Mouse (Mus musculus) thymus, postnatal 10 days (tissue): Measurements from ENCODE around the gene Apol8.

Experiments
- DNase-seq, 2 experiments: peaks; one replicate each; pipeline ENCODE4 v3.0.0; 2021; ENCODE audit warnings: low spot score in 2 of 2

Gene Apol8

GRCm38 (mm10) chr15:77785807-77786206, 29.0 kb upstream of the Apol8 start:
- DNase-seq: no peak

- no peak for DNase-seq
Observed at GRCm38 (mm10) chr15:77784039-77784824, 27.4 kb upstream of the Apol8 start.

GRCm38 (mm10) chr15:77782449-77783014, 25.7 kb upstream of the Apol8 start:
- peak in 1 of 2 experiments; percentile 67 for DNase-seq

- peak; percentile 65 to 90 for DNase-seq
Observed at GRCm38 (mm10) chr15:77775186-77775963, 18.6 kb upstream of the Apol8 start.

GRCm38 (mm10) chr15:77774303-77774702, 17.5 kb upstream of the Apol8 start:
- DNase-seq: no peak

GRCm38 (mm10) chr15:77773099-77773915, 16.5 kb upstream of the Apol8 start:
- no peak for DNase-seq

- no peak for DNase-seq
Observed at GRCm38 (mm10) chr15:77770942-77771341, 14.1 kb upstream of the Apol8 start.

GRCm38 (mm10) chr15:77770341-77770740, 13.5 kb upstream of the Apol8 start:
- no peak for DNase-seq

- no peak for DNase-seq
Observed at GRCm38 (mm10) chr15:77766981-77767380, 10.2 kb upstream of the Apol8 start.

- no peak for DNase-seq
Observed at GRCm38 (mm10) chr15:77765484-77766093, 8.8 kb upstream of the Apol8 start.

- DNase-seq: no peak
Observed at GRCm38 (mm10) chr15:77764391-77765006, 7.7 kb upstream of the Apol8 start.

- no peak for DNase-seq
Observed at GRCm38 (mm10) chr15:77763702-77764101, 6.9 kb upstream of the Apol8 start.

- no peak for DNase-seq
Observed at GRCm38 (mm10) chr15:77763050-77763449, 6.2 kb upstream of the Apol8 start.

- peak; percentile 33 to 60 for DNase-seq
Observed at GRCm38 (mm10) chr15:77761561-77762380, 5.0 kb upstream of the Apol8 start.

GRCm38 (mm10) chr15:77761083-77761482, 4.3 kb upstream of the Apol8 start:
- DNase-seq: no peak

GRCm38 (mm10) chr15:77760037-77760436, 3.2 kb upstream of the Apol8 start:
- no peak for DNase-seq

GRCm38 (mm10) chr15:77757586-77758226, 903 bp upstream of the Apol8 start:
- DNase-seq: no peak

- DNase-seq: no peak
Observed at GRCm38 (mm10) chr15:77756081-77756480, 722 bp downstream of the Apol8 start.

GRCm38 (mm10) chr15:77755132-77755531, 1.7 kb downstream of the Apol8 start:
- DNase-seq: no peak
